Mouse (Mus musculus): ENCODE data around the gene Arid1b. TPM values are rescaled to one million over a fixed set of nuclear protein-coding genes. Genes with fewer than 3 reads are reported as not detected.

Gene Arid1b
- polyA plus RNA-seq, 1 experiment from 2014 or later: 4.8 TPM

GRCm38 (mm10) chr17:4991600-4991999 is 2.5 kb upstream of the Arid1b start:
- Histone ChIP-seq H3K27me3 (replicated peaks; ENCODE audit: control insufficient read depth, insufficient read depth, low read length) (no peaks in the 10 kb centered on the region), H3K4me2 (replicated peaks; ENCODE audit: low read depth) (peak overlapping the region; percentile 50), H3K36me3 (ENCODE audit: control insufficient read depth, insufficient read depth) (no peaks in the 10 kb centered on the region), H3K4me3 (ENCODE audit: low read depth, low read length) (no peak overlapping the region), H3K27ac (ENCODE audit: low read depth, low read length) (peak overlapping the region; percentile 41; the same call in 1 of the 2 replicates), H3K4me1 (replicated peaks; ENCODE audit: control insufficient read depth, insufficient read depth, low read length) (no peaks in the 10 kb centered on the region), H3K9me3 (ENCODE audit: control insufficient read depth) (no peaks in the 10 kb centered on the region), H3K9ac (ENCODE audit: low read depth, low read length) (no peak overlapping the region)
- ATAC-seq: peak; percentile 44
- 41% methylated on average over 10 of the region's 10 CpGs for WGBS
- no peak for TF ChIP-seq CTCF (IDR thresholded peaks at IDR 0.05; ENCODE audit: low read depth)

- H3K27ac ChIP-seq (ENCODE audit: low read depth, low read length): peak overlapping the region; percentile 99
- TF ChIP-seq CTCF (IDR thresholded peaks at IDR 0.05; ENCODE audit: low read depth): no peak
- H3K4me1 ChIP-seq (replicated peaks; ENCODE audit: control insufficient read depth, insufficient read depth, low read length): no peaks in the 10 kb centered on the region
- H3K4me2 ChIP-seq (replicated peaks; ENCODE audit: low read depth): peak overlapping the region; percentile 77
- WGBS: 3% methylated on average over 9 of the region's 9 CpGs
- H3K9ac ChIP-seq (ENCODE audit: low read depth, low read length): peak overlapping the region; percentile 99
- no peaks in the 10 kb centered on the region for H3K36me3 ChIP-seq (ENCODE audit: control insufficient read depth, insufficient read depth)
- ATAC-seq: no peak
- peak overlapping the region; percentile 95 for H3K4me3 ChIP-seq (ENCODE audit: low read depth, low read length)
- H3K27me3 ChIP-seq (replicated peaks; ENCODE audit: control insufficient read depth, insufficient read depth, low read length): no peaks in the 10 kb centered on the region
- no peaks in the 10 kb centered on the region for H3K9me3 ChIP-seq (ENCODE audit: control insufficient read depth)
Observed at GRCm38 (mm10) chr17:4993497-4993839, 664 bp upstream of the Arid1b start.

GRCm38 (mm10) chr17:4994504-4994812 is 326 bp downstream of the Arid1b start:
- no peak for TF ChIP-seq CTCF (IDR thresholded peaks at IDR 0.05; ENCODE audit: low read depth)
- Histone ChIP-seq H3K9ac (ENCODE audit: low read depth, low read length) (peak overlapping the region; percentile 99), H3K4me1 (replicated peaks; ENCODE audit: control insufficient read depth, insufficient read depth, low read length) (no peaks in the 10 kb centered on the region), H3K27me3 (replicated peaks; ENCODE audit: control insufficient read depth, insufficient read depth, low read length) (no peaks in the 10 kb centered on the region), H3K36me3 (ENCODE audit: control insufficient read depth, insufficient read depth) (no peaks in the 10 kb centered on the region), H3K4me2 (replicated peaks; ENCODE audit: low read depth) (peak overlapping the region; percentile 77), H3K27ac (ENCODE audit: low read depth, low read length) (peak overlapping the region; percentile 99), H3K9me3 (ENCODE audit: control insufficient read depth) (no peaks in the 10 kb centered on the region), H3K4me3 (ENCODE audit: low read depth, low read length) (peak overlapping the region; percentile 95)
- WGBS: under 1% methylated on average over 19 of the region's 55 CpGs
- peak; percentile 39 for ATAC-seq

DNA sequence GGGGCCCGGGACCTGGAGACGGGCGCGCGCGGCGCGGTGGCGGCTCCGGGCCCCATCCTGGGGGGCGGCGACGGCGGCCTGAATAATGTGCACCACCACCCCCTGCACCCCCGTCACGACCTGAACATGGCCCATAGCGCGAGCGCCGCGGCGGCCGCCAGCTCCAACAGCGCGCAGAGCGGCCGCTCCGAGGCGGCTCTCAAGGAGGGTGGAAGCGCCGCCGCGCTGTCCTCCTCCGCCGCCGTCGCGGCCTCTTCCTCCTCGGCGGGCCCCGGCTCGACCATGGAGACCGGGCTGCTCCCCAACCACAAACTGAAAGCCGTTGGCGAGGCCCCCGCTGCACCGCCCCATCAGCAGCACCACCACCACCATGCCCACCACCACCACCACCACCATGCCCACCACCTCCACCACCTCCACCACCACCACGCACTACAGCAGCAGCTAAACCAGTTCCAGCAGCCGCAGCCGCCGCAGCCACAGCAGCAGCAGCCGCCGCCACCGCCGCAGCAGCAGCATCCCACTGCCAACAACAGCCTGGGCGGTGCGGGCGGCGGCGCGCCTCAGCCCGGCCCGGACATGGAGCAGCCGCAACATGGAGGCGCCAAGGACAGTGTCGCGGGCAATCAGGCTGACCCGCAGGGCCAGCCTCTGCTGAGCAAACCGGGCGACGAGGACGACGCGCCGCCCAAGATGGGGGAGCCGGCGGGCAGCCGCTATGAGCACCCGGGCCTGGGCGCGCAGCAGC is 855 bp downstream of the Arid1b start:
- Histone ChIP-seq H3K4me1 (replicated peaks; ENCODE audit: control insufficient read depth, insufficient read depth, low read length) (no peaks in the 10 kb centered on the region), H3K36me3 (ENCODE audit: control insufficient read depth, insufficient read depth) (no peaks in the 10 kb centered on the region), H3K9ac (ENCODE audit: low read depth, low read length) (peak overlapping the region; percentile 99), H3K27me3 (replicated peaks; ENCODE audit: control insufficient read depth, insufficient read depth, low read length) (no peaks in the 10 kb centered on the region), H3K4me3 (ENCODE audit: low read depth, low read length) (peak overlapping the region; percentile 95), H3K27ac (ENCODE audit: low read depth, low read length) (peak overlapping the region; percentile 99), H3K9me3 (ENCODE audit: control insufficient read depth) (no peaks in the 10 kb centered on the region), H3K4me2 (replicated peaks; ENCODE audit: low read depth) (peak overlapping the region; percentile 77)
- peak; percentile 50 for ATAC-seq
- TF ChIP-seq CTCF (IDR thresholded peaks at IDR 0.05; ENCODE audit: low read depth): no peak
- WGBS: 0% methylated on average over 66 of the region's 81 CpGs

DNA sequence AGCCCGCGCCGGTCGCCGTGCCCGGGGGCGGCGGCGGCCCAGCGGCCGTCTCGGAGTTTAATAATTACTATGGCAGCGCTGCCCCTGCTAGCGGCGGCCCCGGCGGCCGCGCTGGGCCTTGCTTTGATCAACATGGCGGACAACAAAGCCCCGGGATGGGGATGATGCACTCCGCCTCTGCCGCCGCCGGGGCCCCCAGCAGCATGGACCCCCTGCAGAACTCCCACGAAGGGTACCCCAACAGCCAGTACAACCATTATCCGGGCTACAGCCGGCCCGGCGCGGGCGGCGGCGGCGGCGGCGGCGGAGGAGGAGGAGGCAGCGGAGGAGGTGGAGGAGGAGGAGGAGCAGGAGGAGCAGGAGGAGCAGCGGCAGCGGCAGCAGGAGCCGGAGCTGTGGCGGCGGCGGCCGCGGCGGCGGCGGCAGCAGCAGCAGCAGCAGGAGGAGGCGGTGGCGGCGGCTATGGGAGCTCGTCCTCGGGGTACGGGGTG is 1.5 kb downstream of the Arid1b start:
- Histone ChIP-seq H3K4me1 (replicated peaks; ENCODE audit: control insufficient read depth, insufficient read depth, low read length) (no peaks in the 10 kb centered on the region), H3K9ac (ENCODE audit: low read depth, low read length) (peak overlapping the region; percentile 99), H3K4me3 (ENCODE audit: low read depth, low read length) (peak overlapping the region; percentile 95), H3K27ac (ENCODE audit: low read depth, low read length) (peak overlapping the region; percentile 99), H3K36me3 (ENCODE audit: control insufficient read depth, insufficient read depth) (no peaks in the 10 kb centered on the region), H3K9me3 (ENCODE audit: control insufficient read depth) (no peaks in the 10 kb centered on the region), H3K27me3 (replicated peaks; ENCODE audit: control insufficient read depth, insufficient read depth, low read length) (no peaks in the 10 kb centered on the region), H3K4me2 (replicated peaks; ENCODE audit: low read depth) (peak overlapping the region; percentile 77)
- no peak for TF ChIP-seq CTCF (IDR thresholded peaks at IDR 0.05; ENCODE audit: low read depth)
- WGBS: under 1% methylated on average over 41 of the region's 56 CpGs
- peak; percentile 20 for ATAC-seq

- under 1% methylated on average over 58 of the region's 95 CpGs for WGBS
- TF ChIP-seq CTCF (IDR thresholded peaks at IDR 0.05; ENCODE audit: low read depth): no peak; the same call in 1 of the 2 replicates
- no peaks in the 10 kb centered on the region for H3K36me3 ChIP-seq (ENCODE audit: control insufficient read depth, insufficient read depth)
- peak overlapping the region; percentile 95 for H3K4me3 ChIP-seq (ENCODE audit: low read depth, low read length)
- H3K9ac ChIP-seq (ENCODE audit: low read depth, low read length): peak overlapping the region; percentile 99
- peak overlapping the region; percentile 77 for H3K4me2 ChIP-seq (replicated peaks; ENCODE audit: low read depth)
- peak; percentile 42 for ATAC-seq
- H3K4me1 ChIP-seq (replicated peaks; ENCODE audit: control insufficient read depth, insufficient read depth, low read length): no peaks in the 10 kb centered on the region
- peak overlapping the region; percentile 99 for H3K27ac ChIP-seq (ENCODE audit: low read depth, low read length)
- no peaks in the 10 kb centered on the region for H3K9me3 ChIP-seq (ENCODE audit: control insufficient read depth)
- H3K27me3 ChIP-seq (replicated peaks; ENCODE audit: control insufficient read depth, insufficient read depth, low read length): no peaks in the 10 kb centered on the region
Observed at GRCm38 (mm10) chr17:4996121-4996813, 2.1 kb downstream of the Arid1b start.

Data from intestine, postnatal 0 days (tissue).